Mouse (Mus musculus): ENCODE results near the gene Ercc2.

DNA sequence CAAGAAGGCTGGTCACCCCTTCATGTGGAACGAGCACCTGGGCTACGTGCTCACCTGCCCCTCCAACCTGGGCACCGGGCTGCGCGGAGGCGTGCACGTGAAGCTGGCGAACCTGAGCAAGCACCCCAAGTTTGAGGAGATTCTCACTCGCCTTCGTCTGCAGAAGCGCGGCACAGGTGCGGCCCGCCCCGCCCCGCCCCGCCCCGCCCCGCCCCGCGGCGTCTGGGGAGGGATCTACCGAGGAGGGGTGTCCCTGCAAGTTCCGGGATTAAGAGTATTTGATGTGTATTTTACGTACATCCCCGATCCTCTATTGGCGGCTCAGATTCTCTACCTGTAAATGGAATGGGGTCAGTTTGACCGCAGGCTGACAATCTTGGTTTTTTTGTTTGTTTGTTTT lies 38.3 kb downstream of the Ercc2 start:
- no peak for TF ChIP-seq POLR2A (IDR thresholded peaks at IDR 0.05; ENCODE audit: control insufficient read depth, extremely low read depth, insufficient read depth, low read length, poor library complexity)
- no peak for TF ChIP-seq CTCF (IDR thresholded peaks at IDR 0.05; ENCODE audit: borderline replicate concordance, control insufficient read depth, extremely low read depth, insufficient read depth, low read length, poor library complexity)
